In the genomic region with DNA sequence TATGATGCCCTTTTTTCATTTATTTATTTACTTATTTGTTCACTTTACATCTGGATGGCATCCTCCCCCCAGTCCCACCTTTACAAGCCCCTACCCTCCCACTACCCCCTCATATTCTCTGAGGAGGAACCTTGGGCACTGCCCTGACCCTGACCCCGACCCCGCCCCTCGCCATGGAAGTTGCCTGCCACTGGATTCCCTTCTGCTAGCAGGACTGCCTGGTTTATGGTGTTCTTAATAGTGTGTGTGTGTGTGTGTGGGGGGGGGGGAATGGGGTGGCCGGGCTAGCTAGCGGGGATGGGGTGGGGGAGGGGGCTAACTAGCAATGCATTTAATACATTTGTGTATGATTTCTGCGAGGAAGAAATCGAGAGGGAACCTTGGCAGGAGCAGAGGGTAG, we compare ENCODE assay signal across 29 mouse cellular contexts. TPM values are rescaled to one million over a fixed set of nuclear protein-coding genes. Genes with fewer than 3 reads are reported as not detected.
DNase-seq lines count a peak whose midpoint lies in the region; ATAC-seq and TF ChIP-seq lines count a peak whose summit lies in the region.
"Had no signal": no experiment of that assay in that cellular context is flagged by ENCODE, and none has a peak within 500 bp of the region (broad histone marks: within the 10 kb centered on the region; RNA-seq: fewer than 3 reads in every experiment).

No protein-coding gene starts in this region.

- no peaks in the 10 kb centered on the region for H3K9me3 ChIP-seq in lung, embryonic 16.5 days (ENCODE audit: control insufficient read depth, low read length)
- no peaks in the 10 kb centered on the region for H3K9me3 ChIP-seq in lung, postnatal 0 days (ENCODE audit: low read length)
- H3K9me3 ChIP-seq: embryonic facial prominence, embryonic 15.5 days; heart, embryonic 13.5 days; limb, embryonic 15.5 days had no signal

- H3K9ac ChIP-seq in lung, embryonic 16.5 days (ENCODE audit: low read length) = no peak overlapping the region
- no peak overlapping the region for H3K9ac ChIP-seq in lung, postnatal 0 days (replicated peaks; ENCODE audit: low read depth)
- H3K9ac ChIP-seq: embryonic facial prominence, embryonic 15.5 days; heart, embryonic 13.5 days; hindbrain, embryonic 14.5 days; limb, embryonic 15.5 days had no signal

- no peak for TF ChIP-seq EP300 in lung, postnatal 0 days (IDR thresholded peaks at IDR 0.05)

- H3K4me3 ChIP-seq in lung, embryonic 16.5 days (ENCODE audit: low read length) = no peak overlapping the region
- H3K4me3 ChIP-seq in lung, postnatal 0 days (ENCODE audit: low read depth, low read length) = no peak overlapping the region
- H3K4me3 ChIP-seq: embryonic facial prominence, embryonic 15.5 days; heart, adult 2 months; heart, embryonic 13.5 days; limb, embryonic 15.5 days had no signal

- no peaks in the 10 kb centered on the region for H3K36me3 ChIP-seq in lung, embryonic 16.5 days (ENCODE audit: control insufficient read depth, insufficient read depth, low read length)
- H3K36me3 ChIP-seq in lung, postnatal 0 days (ENCODE audit: insufficient read depth, low read length) = no peaks in the 10 kb centered on the region
- H3K36me3 ChIP-seq: embryonic facial prominence, embryonic 15.5 days; heart, embryonic 13.5 days; limb, embryonic 15.5 days had no signal

- 0 out of 2 replicates have a peak, but pooled peaks have one; percentile 16 for ATAC-seq in lung, embryonic 16.5 days (ENCODE audit: low read depth)
- no peak for ATAC-seq in lung, postnatal 0 days
- ATAC-seq: forebrain, embryonic 16.5 days; midbrain, embryonic 16.5 days had no signal

- TF ChIP-seq CTCF in lung, postnatal 0 days (IDR thresholded peaks at IDR 0.05) = no peak

- H3K4me2 ChIP-seq in lung, embryonic 16.5 days (ENCODE audit: low read depth, low read length) = no peak overlapping the region
- H3K4me2 ChIP-seq in lung, postnatal 0 days (replicated peaks; ENCODE audit: low read depth, low read length) = no peak overlapping the region
- H3K4me2 ChIP-seq: embryonic facial prominence, embryonic 15.5 days; heart, embryonic 13.5 days; hindbrain, embryonic 14.5 days; limb, embryonic 15.5 days had no signal

- H3K27ac ChIP-seq in lung, embryonic 16.5 days (ENCODE audit: low read length) = no peak overlapping the region
- no peak overlapping the region for H3K27ac ChIP-seq in lung, postnatal 0 days (ENCODE audit: low read length)
- H3K27ac ChIP-seq: embryonic facial prominence, embryonic 15.5 days; heart, adult 2 months; heart, embryonic 13.5 days; hindbrain, embryonic 14.5 days; kidney, postnatal 0 days; limb, embryonic 15.5 days; stomach, postnatal 0 days had no signal

- 0 out of 2 replicates have a peak, but pooled peaks cover 3% of the 10 kb centered on the region for H3K4me1 ChIP-seq in lung, embryonic 16.5 days (replicated peaks; ENCODE audit: control insufficient read depth, insufficient read depth, low read length)
- H3K4me1 ChIP-seq in lung, postnatal 0 days (ENCODE audit: insufficient read depth, low read depth, low read length) = no peaks in the 10 kb centered on the region

- 53% methylated on average over 7 of the region's 7 CpGs for WGBS in lung, embryonic 16.5 days
- WGBS in lung, postnatal 0 days = 62% methylated on average over 7 of the region's 7 CpGs

- no peaks in the 10 kb centered on the region for H3K27me3 ChIP-seq in lung, embryonic 16.5 days (ENCODE audit: control insufficient read depth, insufficient read depth, low read depth, low read length)
- no peaks in the 10 kb centered on the region for H3K27me3 ChIP-seq in lung, postnatal 0 days (replicated peaks; ENCODE audit: insufficient read depth, low read length)
- H3K27me3 ChIP-seq: embryonic facial prominence, embryonic 15.5 days; heart, embryonic 13.5 days; limb, embryonic 15.5 days had no signal

- peak; percentile 33 for DNase-seq in embryo, embryonic 10.5 days (ENCODE audit: low spot score)
- no peak for DNase-seq in embryo, embryonic 10 days (ENCODE audit: low spot score)
- DNase-seq in lung, postnatal 0 days (ENCODE audit: low spot score) = no peak
- peak; percentile 7 for DNase-seq in thymus, postnatal 4 days
- no peak for DNase-seq in thymus, adult 18-20 months
- DNase-seq in cerebellum, postnatal 14 days = no peak
- DNase-seq: adrenal gland, postnatal 14 days; cerebellum, adult 9-10 months; gastrocnemius, postnatal 14 days; heart, adult 2 months; heart, postnatal 14 days; kidney, adult 2 months; layer of hippocampus, adult 9-11 months; right cerebral cortex, postnatal 14 days; thymus, postnatal 14 days had no signal

RNA-seq across cellular contexts. Expression of a gene that starts 21.4 kb away (rescaled TPM):
- polyA plus RNA-seq in lung, embryonic 16.5 days (2015; fragmentation: Nextera tagmentation; extraction: Ambion mirVana) = not detected in 2 replicates
- not detected in 2 replicates for polyA plus RNA-seq in lung, postnatal 0 days (2015; fragmentation: Nextera tagmentation; extraction: Ambion mirVana)
- polyA plus RNA-seq: brain, embryonic 14.5 days; cortical plate, adult 2 months; embryonic facial prominence, embryonic 15.5 days; forebrain, embryonic 16.5 days; heart, adult 2 months; heart, embryonic 13.5 days; hindbrain, embryonic 14.5 days; intestine, embryonic 14.5 days; kidney, adult 2 months; kidney, postnatal 0 days; large intestine, adult 2 months; limb, embryonic 15.5 days; liver, embryonic 16.5 days; midbrain, embryonic 16.5 days; stomach, postnatal 0 days had no signal

Comparison
In these comparisons a context has a peak if more than half of its experiments do, and no peak if none do; other contexts are left out.
1. DNase-seq: peak in embryo, embryonic 10.5 days (single experiment) and thymus, postnatal 4 days (single experiment); none in embryo, embryonic 10 days (single experiment), lung, postnatal 0 days (single experiment), thymus, adult 18-20 months (0 of 2) and cerebellum, postnatal 14 days (0 of 2).